Mouse (Mus musculus) forebrain, embryonic 15.5 days (tissue): ENCODE results near the gene Klhdc8a. TPM values are rescaled to one million over a fixed set of nuclear protein-coding genes. Genes with fewer than 3 reads are reported as not detected.
A peak's percentile ranks its signal among the peaks of the same experiment; 100 is the strongest.

Source experiments
- ATAC-seq: fragments of 200-750 bp; cut with Nextera tagmentation; replicated peaks from 2 replicates; pipeline ENCODE4 v1.8.0; 2017; ENCODE audit warnings: mild to moderate bottlenecking, moderate TSS enrichment, moderate library complexity
- H3K27ac ChIP-seq: fragments of 300-500 bp; sonication (generic); replicated peaks from 2 replicates; pipeline ENCODE4 v1.5.1; 2015; ENCODE audit warnings: mild to moderate bottlenecking, inconsistent platforms
- H3K27me3 ChIP-seq: fragments of 300-500 bp; sonication (generic); 2 replicates; pipeline ENCODE4 v1.6.1; 2015; ENCODE audit warnings: inconsistent platforms
- H3K36me3 ChIP-seq: fragments of 300-500 bp; sonication (generic); 2 replicates; pipeline ENCODE4 v1.6.1; 2015; ENCODE audit warnings: mild to moderate bottlenecking, inconsistent platforms
- H3K4me1 ChIP-seq: fragments of 300-500 bp; sonication (generic); 2 replicates; pipeline ENCODE4 v1.6.1; 2015; ENCODE audit warnings: inconsistent platforms
- H3K4me2 ChIP-seq: fragments of 300-500 bp; sonication (generic); replicated peaks from 2 replicates; pipeline ENCODE4 v1.6.1; 2015; ENCODE audit warnings: mild to moderate bottlenecking, inconsistent platforms
- H3K4me3 ChIP-seq: fragments of 300-500 bp; sonication (generic); 2 replicates; pipeline ENCODE4 v1.5.1; 2015; ENCODE audit warnings: mild to moderate bottlenecking, inconsistent platforms
- H3K9ac ChIP-seq: fragments of 300-500 bp; sonication (generic); replicated peaks from 2 replicates; pipeline ENCODE4 v1.6.1; 2015; ENCODE audit warnings: mild to moderate bottlenecking, inconsistent platforms
- H3K9me3 ChIP-seq: fragments of 300-500 bp; sonication (generic); 2 replicates; pipeline ENCODE4 v1.6.1; 2016; ENCODE audit warnings: inconsistent platforms
- WGBS: fragments of 180-500 bp; shearing (Covaris S2); methylation state at CpG from one replicate; pipeline ENCODE4 v1.1.7; 2015; ENCODE audit warnings: mixed read lengths; 5-methylcytosine and 5-hydroxymethylcytosine counted together
- polyA plus RNA-seq: library from polyadenylated mRNA; unstranded; fragments of >200 nt; fragmentation: Nextera tagmentation; extraction: Ambion mirVana; gene quantifications from 2 replicates; pipeline ENCODE4 v1.2.1, GENCODE M21; 2015

Klhdc8a gene
- polyA plus RNA-seq, 1 experiment from 2014 or later = 3.1 TPM

- Histone ChIP-seq H3K4me1 (no peaks in the 10 kb centered on the region), H3K9me3 (no peaks in the 10 kb centered on the region), H3K27me3 (peaks cover 3% of the 10 kb centered on the region; the same call in 1 of the 2 replicates), H3K9ac (no peak overlapping the region), H3K4me3 (no peak overlapping the region), H3K36me3 (no peaks in the 10 kb centered on the region), H3K27ac (no peak overlapping the region), H3K4me2 (no peak overlapping the region)
- 77% methylated on average over 7 of the region's 7 CpGs for WGBS
- ATAC-seq = no peak
These were observed 10.2 kb downstream of the Klhdc8a start for GRCm38 (mm10) chr1:132308674-132309073.

GRCm38 (mm10) chr1:132310754-132311153 lies 12.3 kb downstream of the Klhdc8a start:
- Histone ChIP-seq H3K27ac (no peak overlapping the region), H3K27me3 (no peaks in the 10 kb centered on the region), H3K4me1 (peaks cover 5% of the 10 kb centered on the region), H3K36me3 (no peaks in the 10 kb centered on the region), H3K4me3 (no peak overlapping the region), H3K9me3 (no peaks in the 10 kb centered on the region), H3K4me2 (no peak overlapping the region), H3K9ac (no peak overlapping the region)
- no peak for ATAC-seq
- WGBS = 79% methylated on average over 7 of the region's 7 CpGs

DNA sequence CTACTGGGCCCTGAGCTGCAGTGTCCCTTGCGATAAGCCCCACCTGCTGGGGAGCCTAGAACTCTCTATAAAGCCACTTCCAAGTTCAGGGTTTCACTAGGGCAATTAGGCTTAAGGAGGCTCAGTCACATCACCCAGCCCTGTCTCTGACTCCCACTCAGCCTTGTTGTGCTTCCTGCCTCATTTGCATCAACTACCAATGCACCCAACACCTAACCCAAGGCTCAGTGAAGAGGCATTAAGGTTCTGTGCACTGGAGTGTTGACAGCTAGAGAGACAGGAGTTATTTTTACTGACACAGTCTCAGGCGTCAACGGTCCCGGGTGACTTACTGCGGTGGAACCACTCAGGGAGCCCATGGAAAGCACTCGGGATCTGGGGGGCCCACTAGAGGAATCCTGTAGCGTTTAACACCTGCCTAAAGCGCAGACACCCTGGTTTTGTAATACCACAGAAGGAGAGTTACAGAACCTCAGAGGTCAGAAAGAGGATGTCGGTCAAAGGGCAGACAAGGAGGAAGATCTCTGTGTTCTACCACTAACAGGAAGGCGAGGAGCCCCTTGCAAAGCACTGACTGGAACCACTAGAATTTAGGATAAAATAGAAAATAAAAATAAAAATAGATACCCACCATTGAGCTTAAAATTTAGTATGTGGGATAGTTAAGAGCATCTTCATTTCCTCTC lies 12.9 kb downstream of the Klhdc8a start:
- WGBS = 82% methylated on average over 10 of the region's 10 CpGs
- ATAC-seq = no peak
- Histone ChIP-seq H3K9ac (no peak overlapping the region), H3K27me3 (no peaks in the 10 kb centered on the region), H3K4me1 (peaks cover 6% of the 10 kb centered on the region), H3K4me3 (no peak overlapping the region), H3K4me2 (no peak overlapping the region), H3K27ac (no peak overlapping the region), H3K9me3 (no peaks in the 10 kb centered on the region), H3K36me3 (no peaks in the 10 kb centered on the region)

DNA sequence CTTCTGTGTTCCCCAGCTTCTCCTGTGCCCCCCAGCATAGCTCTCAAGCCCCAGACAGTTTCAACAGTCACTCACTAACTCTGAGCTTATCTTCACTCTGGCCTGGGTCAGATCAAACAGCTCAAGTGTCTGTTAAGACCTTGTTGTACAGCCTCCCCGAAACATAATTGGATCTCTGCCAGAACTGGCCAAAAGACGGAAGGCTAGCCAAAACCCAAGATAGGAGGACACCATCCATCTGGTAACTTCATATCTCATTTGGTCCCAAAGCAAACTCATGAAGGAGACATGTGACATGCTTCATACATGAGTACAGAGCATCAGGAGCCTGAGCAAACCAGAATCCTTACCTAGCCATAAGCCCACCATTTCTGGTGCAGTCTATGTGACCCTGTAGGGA lies 13.6 kb downstream of the Klhdc8a start:
- 47% methylated on average over 2 of the region's 2 CpGs for WGBS
- no peaks in the 10 kb centered on the region for H3K36me3 ChIP-seq

GRCm38 (mm10) chr1:132312703-132313102 lies 14.3 kb downstream of the Klhdc8a start:
- 0 out of 2 replicates have a peak, but pooled peaks have one; percentile 10 for ATAC-seq
- Histone ChIP-seq H3K27ac (no peak overlapping the region), H3K4me1 (peaks cover 20% of the 10 kb centered on the region), H3K4me2 (no peak overlapping the region), H3K36me3 (no peaks in the 10 kb centered on the region), H3K9ac (no peak overlapping the region), H3K27me3 (no peaks in the 10 kb centered on the region), H3K9me3 (no peaks in the 10 kb centered on the region), H3K4me3 (no peak overlapping the region)
- WGBS = 55% methylated on average over 3 of the region's 3 CpGs

More for the DNA sequence above, 13.6 kb downstream of the Klhdc8a start:
- no peaks in the 10 kb centered on the region for H3K9me3 ChIP-seq
- no peak overlapping the region for H3K9ac ChIP-seq
- ATAC-seq = no peak
- H3K4me1 ChIP-seq = peaks cover 13% of the 10 kb centered on the region
- H3K27me3 ChIP-seq = no peaks in the 10 kb centered on the region
- H3K27ac ChIP-seq = no peak overlapping the region
- no peak overlapping the region for H3K4me2 ChIP-seq
- H3K4me3 ChIP-seq = no peak overlapping the region

GRCm38 (mm10) chr1:132315889-132316624 lies 17.6 kb downstream of the Klhdc8a start, which contains the start of gene Nuak2:
TSS of gene Nuak2 (plus strand) at chr1:132316126.
- no peaks in the 10 kb centered on the region for H3K36me3 ChIP-seq
- no peaks in the 10 kb centered on the region for H3K27me3 ChIP-seq
- H3K27ac ChIP-seq = peak within 1 kb of the TSS; percentile 73
- peak within 1 kb of the TSS; percentile 74 for H3K4me2 ChIP-seq
- WGBS = under 1% methylated on average over 67 of the region's 67 CpGs
- H3K9me3 ChIP-seq = no peaks in the 10 kb centered on the region
- peaks cover 44% of the 10 kb centered on the region for H3K4me1 ChIP-seq
- peak within 1 kb of the TSS; percentile 67 for H3K9ac ChIP-seq
- H3K4me3 ChIP-seq = peak within 1 kb of the TSS; percentile 80
- peak; percentile 82 for ATAC-seq

DNA sequence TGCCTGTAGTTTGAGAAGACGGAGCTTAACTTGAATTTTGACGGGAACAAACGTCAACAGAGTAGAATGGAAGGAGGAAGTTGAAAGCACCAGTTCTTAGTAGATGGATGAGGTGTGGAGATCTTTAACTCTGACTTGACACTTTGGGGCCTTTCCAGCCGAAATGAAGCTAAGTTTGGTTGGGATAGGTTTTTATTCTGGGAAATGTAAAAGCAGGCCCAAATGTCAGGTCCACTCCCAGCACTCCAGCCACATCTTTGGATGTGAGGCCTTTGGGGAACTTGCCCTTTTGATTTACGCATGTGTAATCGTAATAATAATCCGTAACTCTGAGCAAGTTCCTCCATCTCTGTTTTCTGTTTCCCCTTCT lies 18.2 kb downstream of the Klhdc8a start:
- peak overlapping the region; percentile 80 for H3K4me3 ChIP-seq
- peak overlapping the region; percentile 67 for H3K9ac ChIP-seq
- 8% methylated on average over 7 of the region's 7 CpGs for WGBS
- peak overlapping the region; percentile 73 for H3K27ac ChIP-seq
- H3K36me3 ChIP-seq = no peaks in the 10 kb centered on the region
- ATAC-seq = no peak
- peak overlapping the region; percentile 74 for H3K4me2 ChIP-seq
- H3K27me3 ChIP-seq = no peaks in the 10 kb centered on the region
- H3K4me1 ChIP-seq = peaks cover 49% of the 10 kb centered on the region
- H3K9me3 ChIP-seq = no peaks in the 10 kb centered on the region

GRCm38 (mm10) chr1:132317413-132317812 lies 19.0 kb downstream of the Klhdc8a start:
- no peaks in the 10 kb centered on the region for H3K27me3 ChIP-seq
- H3K4me1 ChIP-seq = peaks cover 57% of the 10 kb centered on the region
- H3K36me3 ChIP-seq = no peaks in the 10 kb centered on the region
- peak overlapping the region; percentile 80 for H3K4me3 ChIP-seq
- H3K4me2 ChIP-seq = peak overlapping the region; percentile 74
- ATAC-seq = no peak
- peak overlapping the region; percentile 67 for H3K9ac ChIP-seq
- H3K27ac ChIP-seq = peak overlapping the region; percentile 73
- WGBS = 7% methylated on average over 4 of the region's 4 CpGs
- no peaks in the 10 kb centered on the region for H3K9me3 ChIP-seq

- ATAC-seq = no peak
- Histone ChIP-seq H3K9ac (peak overlapping the region; percentile 67), H3K4me2 (peak overlapping the region; percentile 74), H3K4me3 (peak overlapping the region; percentile 80), H3K4me1 (peaks cover 64% of the 10 kb centered on the region), H3K36me3 (no peaks in the 10 kb centered on the region), H3K27ac (peak overlapping the region; percentile 73), H3K9me3 (no peaks in the 10 kb centered on the region), H3K27me3 (no peaks in the 10 kb centered on the region)
- 20% methylated on average over 8 of the region's 8 CpGs for WGBS
These were observed 19.8 kb downstream of the Klhdc8a start for GRCm38 (mm10) chr1:132317894-132318863.

GRCm38 (mm10) chr1:132319242-132319641 lies 20.8 kb downstream of the Klhdc8a start:
- WGBS = 9% methylated on average over 5 of the region's 5 CpGs
- peak overlapping the region; percentile 3 for H3K9ac ChIP-seq
- H3K9me3 ChIP-seq = no peaks in the 10 kb centered on the region
- peaks cover 72% of the 10 kb centered on the region for H3K4me1 ChIP-seq
- no peaks in the 10 kb centered on the region for H3K27me3 ChIP-seq
- H3K4me2 ChIP-seq = peak overlapping the region; percentile 74
- ATAC-seq = no peak
- no peak overlapping the region for H3K4me3 ChIP-seq
- H3K36me3 ChIP-seq = no peaks in the 10 kb centered on the region
- H3K27ac ChIP-seq = peak overlapping the region; percentile 73

GRCm38 (mm10) chr1:132321821-132322580 lies 23.6 kb downstream of the Klhdc8a start:
- WGBS = 22% methylated on average over 7 of the region's 7 CpGs
- no peak; the same call in 1 of the 2 replicates for ATAC-seq
- peak overlapping the region; percentile 21; the same call in 1 of the 2 replicates for H3K4me2 ChIP-seq
- no peaks in the 10 kb centered on the region for H3K36me3 ChIP-seq
- no peaks in the 10 kb centered on the region for H3K9me3 ChIP-seq
- H3K27me3 ChIP-seq = no peaks in the 10 kb centered on the region
- peak overlapping the region; percentile 95 for H3K27ac ChIP-seq
- peak overlapping the region; percentile 27 for H3K9ac ChIP-seq
- peaks cover 85% of the 10 kb centered on the region for H3K4me1 ChIP-seq
- no peak overlapping the region for H3K4me3 ChIP-seq
